Mouse (Mus musculus) limb, embryonic 13.5 days (tissue): ENCODE results near the gene Tasp1. TPM values are rescaled to one million over a fixed set of nuclear protein-coding genes. Genes with fewer than 3 reads are reported as not detected.
"Not testable (repeated sequence)": the region's sequence is repeated elsewhere in the genome, so short reads cannot be mapped to it uniquely, and the experiment has no call there.

Experiments
- ATAC-seq: fragments of 200-750 bp; cut with Nextera tagmentation; 2 replicates; pipeline ENCODE4 v1.8.0; 2017; ENCODE audit warnings: low read depth, moderate number of reproducible peaks, moderate TSS enrichment; ENCODE audit not compliant: low FRiP score
- H3K27ac ChIP-seq: fragments of 300-500 bp; sonication (generic); 2 replicates; pipeline ENCODE4 v1.5.1; 2015; ENCODE audit warnings: inconsistent platforms, mild to moderate bottlenecking, moderate library complexity
- H3K27me3 ChIP-seq: fragments of 300-500 bp; sonication (generic); 2 replicates; pipeline ENCODE4 v1.6.1; 2015; ENCODE audit warnings: mild to moderate bottlenecking, inconsistent platforms
- H3K36me3 ChIP-seq: fragments of 300-500 bp; sonication (generic); 2 replicates; pipeline ENCODE4 v1.6.1; 2015; ENCODE audit warnings: inconsistent platforms, mild to moderate bottlenecking, moderate library complexity
- H3K4me1 ChIP-seq: fragments of 300-500 bp; sonication (generic); 2 replicates; pipeline ENCODE4 v1.6.1; 2015; ENCODE audit warnings: inconsistent platforms
- H3K4me2 ChIP-seq: fragments of 300-500 bp; sonication (generic); replicated peaks from 2 replicates; pipeline ENCODE4 v1.6.1; 2015; ENCODE audit warnings: inconsistent platforms, mild to moderate bottlenecking, moderate library complexity
- H3K4me3 ChIP-seq: fragments of 300-500 bp; sonication (generic); 2 replicates; pipeline ENCODE4 v1.5.1; 2015; ENCODE audit warnings: moderate library complexity, mild to moderate bottlenecking, inconsistent platforms
- H3K9ac ChIP-seq: fragments of 300-500 bp; sonication (generic); 2 replicates; pipeline ENCODE4 v1.6.1; 2015; ENCODE audit warnings: mild to moderate bottlenecking, inconsistent platforms
- H3K9me3 ChIP-seq: fragments of 300-500 bp; sonication (generic); 2 replicates; pipeline ENCODE4 v1.6.1; 2016; ENCODE audit warnings: inconsistent platforms
- WGBS: fragments of 180-500 bp; shearing (Covaris S2); methylation state at CpG from one replicate; pipeline ENCODE4 v1.1.7; 2015; 5-methylcytosine and 5-hydroxymethylcytosine counted together
- polyA plus RNA-seq: library from polyadenylated mRNA; unstranded; fragments of >200 nt; fragmentation: Nextera tagmentation; extraction: Ambion mirVana; gene quantifications from 2 replicates; pipeline ENCODE4 v1.2.1, GENCODE M21; 2015

The Tasp1 gene
- polyA plus RNA-seq, 1 experiment from 2014 or later, result 21.6 TPM

DNA sequence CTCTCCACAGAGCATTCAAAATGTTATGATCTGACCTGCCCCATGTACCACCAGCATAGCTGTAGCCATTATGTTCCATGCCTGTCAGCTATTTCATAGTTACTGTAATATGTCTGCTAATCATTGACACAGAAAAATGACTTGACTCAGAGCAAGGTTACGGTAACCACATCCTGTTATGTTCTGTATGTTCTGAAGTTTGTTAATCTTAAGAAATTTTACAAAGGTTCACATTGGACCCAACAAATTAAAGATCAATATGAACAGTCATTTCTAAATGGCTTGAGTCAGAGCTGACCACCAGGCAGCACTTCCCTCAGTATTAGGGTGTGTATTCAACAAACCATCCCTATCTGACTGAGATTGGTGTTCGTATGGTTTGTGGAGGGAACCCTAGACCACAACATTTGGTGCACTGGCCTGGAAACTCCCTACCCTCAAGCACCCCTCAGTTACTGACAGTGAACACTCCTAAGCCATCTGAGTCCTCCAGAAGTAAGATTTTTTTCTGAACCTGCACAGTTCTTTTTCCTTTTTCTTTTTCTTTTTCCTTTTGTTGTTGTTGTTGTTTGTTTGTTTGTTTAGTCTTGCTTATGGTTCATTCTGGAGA lies 24.0 kb downstream of the Tasp1 start:
- no peaks in the 10 kb centered on the region for H3K27me3 ChIP-seq
- no peak overlapping the region for H3K9ac ChIP-seq
- ATAC-seq, result no peak
- H3K4me3 ChIP-seq, result no peak overlapping the region
- peaks cover 33% of the 10 kb centered on the region for H3K36me3 ChIP-seq
- no peak overlapping the region for H3K27ac ChIP-seq
- 86% methylated on average over 2 of the region's 2 CpGs for WGBS
- H3K4me2 ChIP-seq, result no peak overlapping the region
- no peaks in the 10 kb centered on the region for H3K4me1 ChIP-seq
- H3K9me3 ChIP-seq, result no peaks in the 10 kb centered on the region

DNA sequence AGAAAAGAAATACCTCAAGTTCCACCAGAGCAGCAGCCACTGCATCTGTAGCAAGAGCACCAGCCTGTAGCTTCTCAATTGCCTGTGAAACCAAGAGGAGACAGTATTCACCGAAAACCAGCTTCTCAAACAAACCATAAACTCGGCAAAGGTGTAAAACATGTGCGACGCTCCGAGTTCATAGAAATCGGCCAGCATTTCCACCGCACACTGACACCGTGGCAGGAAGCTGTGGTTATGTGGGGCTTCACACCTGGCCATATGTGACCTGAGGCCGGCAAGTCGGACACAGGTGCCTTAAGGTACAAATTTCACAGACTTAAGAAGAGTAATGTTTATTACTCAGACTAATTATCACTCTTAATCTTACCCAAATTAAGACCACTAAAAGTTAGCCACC lies 24.5 kb downstream of the Tasp1 start:
- Histone ChIP-seq H3K9me3 (no peaks in the 10 kb centered on the region), H3K4me3 (no peak overlapping the region), H3K4me2 (no peak overlapping the region), H3K9ac (no peak overlapping the region), H3K4me1 (no peaks in the 10 kb centered on the region), H3K27ac (no peak overlapping the region), H3K36me3 (peaks cover 28% of the 10 kb centered on the region), H3K27me3 (no peaks in the 10 kb centered on the region)
- 66% methylated on average over 10 of the region's 10 CpGs for WGBS
- ATAC-seq, result no peak

DNA sequence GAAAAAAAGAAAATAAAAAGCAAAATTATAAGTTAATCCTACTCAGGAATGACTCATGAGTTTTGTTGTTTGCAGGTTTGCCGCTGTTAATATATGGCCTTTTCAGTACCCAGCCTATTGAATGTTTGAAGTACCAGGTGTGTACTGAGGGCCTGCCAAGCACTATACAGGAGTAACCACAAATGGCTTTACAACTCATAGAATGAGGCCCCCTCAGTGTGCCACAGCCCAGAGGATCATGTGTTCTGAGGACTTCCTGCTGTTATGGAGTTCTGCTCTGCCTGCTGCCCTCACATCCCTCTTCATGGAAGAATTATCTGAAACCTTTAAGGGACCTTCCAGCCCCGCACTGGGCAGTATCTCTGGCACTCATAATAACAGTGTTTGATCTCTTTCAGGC lies 29.1 kb downstream of the Tasp1 start:
- H3K27me3 ChIP-seq, result no peaks in the 10 kb centered on the region
- ATAC-seq, result no peak
- peaks cover 14% of the 10 kb centered on the region for H3K36me3 ChIP-seq
- H3K9ac ChIP-seq, result no peak overlapping the region
- 86% methylated on average over 2 of the region's 2 CpGs for WGBS
- no peak overlapping the region for H3K4me3 ChIP-seq
- H3K4me2 ChIP-seq, result no peak overlapping the region
- H3K27ac ChIP-seq, result no peak overlapping the region
- H3K9me3 ChIP-seq, result no peaks in the 10 kb centered on the region
- H3K4me1 ChIP-seq, result no peaks in the 10 kb centered on the region

DNA sequence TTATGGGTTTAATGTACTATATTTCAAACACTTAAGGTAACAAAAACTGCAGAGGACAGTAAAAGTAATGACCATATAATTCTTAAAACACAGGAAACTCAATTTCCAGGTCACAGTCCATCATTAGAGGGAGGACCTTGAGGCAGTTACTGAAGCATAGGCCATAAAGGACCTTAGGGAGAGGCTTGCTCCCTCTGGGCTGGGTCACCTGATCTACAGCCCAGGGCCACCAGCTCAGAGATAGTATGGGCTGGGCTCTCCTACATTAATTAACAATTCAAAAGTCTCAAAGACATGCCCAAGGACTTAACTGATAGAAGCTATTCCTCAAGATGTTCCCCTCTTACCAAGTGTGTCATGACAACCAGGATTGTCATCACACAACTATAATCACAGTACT lies 29.8 kb downstream of the Tasp1 start:
- Histone ChIP-seq H3K4me2 (no peak overlapping the region), H3K9ac (no peak overlapping the region), H3K36me3 (peaks cover 14% of the 10 kb centered on the region), H3K9me3 (no peaks in the 10 kb centered on the region), H3K27ac (no peak overlapping the region), H3K4me3 (no peak overlapping the region), H3K27me3 (no peaks in the 10 kb centered on the region), H3K4me1 (no peaks in the 10 kb centered on the region)
- ATAC-seq, result no peak

DNA sequence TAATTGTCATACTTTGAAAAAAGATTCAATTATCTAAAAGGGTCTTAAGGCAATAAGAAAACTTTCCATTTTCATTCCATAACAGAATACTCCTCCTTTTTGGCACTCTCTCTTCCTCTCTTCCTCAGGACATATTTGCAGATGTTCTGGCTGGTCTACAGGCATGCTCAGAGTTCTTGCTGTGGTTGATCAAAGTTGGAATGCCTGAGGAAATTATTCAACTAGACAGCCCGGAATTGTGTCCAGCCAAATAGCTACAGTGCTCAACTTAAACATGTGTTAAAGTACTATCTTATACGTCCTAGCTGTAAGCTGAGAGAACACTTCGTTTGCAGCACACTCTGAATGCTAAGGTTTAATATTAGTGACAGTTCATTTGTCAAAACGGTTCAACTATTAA lies 41.7 kb downstream of the Tasp1 start:
- H3K4me2 ChIP-seq, result no peak overlapping the region
- no peaks in the 10 kb centered on the region for H3K27me3 ChIP-seq
- 50% methylated on average over 4 of the region's 4 CpGs for WGBS
- H3K4me1 ChIP-seq, result no peaks in the 10 kb centered on the region
- peaks cover 25% of the 10 kb centered on the region for H3K36me3 ChIP-seq
- no peak overlapping the region for H3K9ac ChIP-seq
- H3K9me3 ChIP-seq, result no peaks in the 10 kb centered on the region
- no peak for ATAC-seq
- no peak overlapping the region for H3K27ac ChIP-seq
- no peak overlapping the region for H3K4me3 ChIP-seq

DNA sequence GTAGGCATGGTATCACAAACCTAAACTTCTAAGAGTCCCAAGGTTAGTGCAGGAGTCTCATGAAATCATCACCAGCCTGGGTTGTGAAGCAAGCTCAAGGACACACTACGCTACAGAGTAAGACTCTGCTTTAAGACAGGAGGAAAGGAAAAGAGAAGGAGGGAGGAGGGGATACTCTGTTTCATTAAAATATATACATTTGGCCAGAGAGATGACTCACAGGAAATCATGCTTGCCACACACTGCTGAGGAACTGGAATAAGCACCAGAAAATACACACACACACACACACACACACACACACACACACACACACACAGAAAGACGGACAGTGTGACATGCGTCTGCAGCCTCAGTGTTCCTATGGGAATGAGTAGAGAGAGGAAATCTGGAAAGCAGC lies 59.2 kb downstream of the Tasp1 start:
- ATAC-seq, result no peak
- 93% methylated on average over 3 of the region's 3 CpGs for WGBS
- Histone ChIP-seq H3K27me3 (no peaks in the 10 kb centered on the region), H3K9me3 (no peaks in the 10 kb centered on the region), H3K4me3 (no peak overlapping the region), H3K27ac (no peak overlapping the region), H3K4me2 (no peak overlapping the region), H3K36me3 (peaks cover 7% of the 10 kb centered on the region), H3K4me1 (no peaks in the 10 kb centered on the region), H3K9ac (no peak overlapping the region)

DNA sequence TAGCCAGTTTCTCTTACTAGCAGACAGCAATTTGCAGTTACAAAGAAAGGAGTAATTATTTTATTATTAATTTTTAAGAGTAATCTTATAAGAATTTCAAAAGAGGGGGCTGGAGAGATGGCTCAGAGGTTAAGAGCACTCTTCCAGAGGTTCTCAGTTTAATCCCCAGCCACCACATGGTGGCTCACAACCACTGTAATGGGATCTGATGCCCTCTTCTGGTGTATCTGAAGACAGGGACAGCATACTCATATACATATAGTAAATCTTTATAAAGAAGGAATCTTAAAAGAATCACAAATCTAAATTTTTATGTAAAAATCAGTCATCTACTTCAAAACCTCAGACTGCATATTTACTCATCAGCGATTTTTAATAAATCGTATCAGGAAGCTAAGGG lies 68.4 kb downstream of the Tasp1 start:
- no peak for ATAC-seq
- H3K27me3 ChIP-seq, result no peaks in the 10 kb centered on the region
- H3K4me2 ChIP-seq, result no peak overlapping the region
- peaks cover 14% of the 10 kb centered on the region for H3K36me3 ChIP-seq
- WGBS, result 99% methylated on average over 2 of the region's 2 CpGs
- no peak overlapping the region for H3K27ac ChIP-seq
- no peak overlapping the region for H3K4me3 ChIP-seq
- H3K9me3 ChIP-seq, result no peaks in the 10 kb centered on the region
- no peak overlapping the region for H3K9ac ChIP-seq
- H3K4me1 ChIP-seq, result no peaks in the 10 kb centered on the region

DNA sequence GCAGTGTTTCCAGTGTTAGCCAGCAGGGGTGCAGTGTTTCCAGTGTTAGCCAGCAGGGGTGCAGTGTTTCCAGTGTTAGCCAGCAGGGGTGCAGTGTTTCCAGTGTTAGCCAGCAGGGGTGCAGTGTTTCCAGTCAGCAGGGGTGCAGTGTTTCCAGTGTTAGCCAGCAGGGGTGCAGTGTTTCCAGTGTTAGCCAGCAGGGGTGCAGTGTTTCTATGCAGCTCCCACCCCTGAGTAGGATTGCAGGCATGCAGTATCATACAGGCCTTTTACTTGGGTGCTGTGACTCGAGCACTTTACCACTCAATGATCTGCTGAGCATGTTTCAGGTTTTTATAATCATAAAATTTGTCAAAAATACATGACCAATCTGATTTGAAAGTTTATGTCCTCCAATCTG lies 76.7 kb downstream of the Tasp1 start:
- 94% methylated on average over 1 of the region's 1 CpGs for WGBS
- not testable (repeated sequence) for H3K4me2 ChIP-seq, H3K4me3 ChIP-seq, H3K27me3 ChIP-seq, ATAC-seq, H3K27ac ChIP-seq, H3K4me1 ChIP-seq, H3K9ac ChIP-seq, H3K9me3 ChIP-seq
- peaks cover 16% of the 10 kb centered on the region for H3K36me3 ChIP-seq

DNA sequence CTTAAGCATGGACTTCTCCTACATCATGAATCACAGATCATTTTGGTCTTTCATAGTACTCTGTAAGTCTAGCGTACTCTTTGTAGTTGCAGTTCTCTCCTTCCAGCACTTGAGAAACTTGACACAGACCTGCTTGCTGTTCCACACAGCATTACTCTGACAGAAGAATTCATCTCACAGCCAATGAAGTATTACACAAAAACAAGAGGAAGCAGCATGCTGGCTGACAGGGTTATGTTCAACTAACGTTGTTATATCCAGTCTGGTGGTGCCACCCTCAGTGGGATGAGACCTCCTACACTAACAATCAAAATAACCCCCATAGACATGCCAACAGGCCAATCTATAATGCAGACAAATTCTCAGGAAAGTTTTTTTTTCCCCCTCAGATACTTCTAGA lies 99.2 kb downstream of the Tasp1 start:
- no peaks in the 10 kb centered on the region for H3K36me3 ChIP-seq
- no peak overlapping the region for H3K4me2 ChIP-seq
- 78% methylated on average over 2 of the region's 2 CpGs for WGBS
- no peaks in the 10 kb centered on the region for H3K9me3 ChIP-seq
- no peak overlapping the region for H3K27ac ChIP-seq
- peaks cover 5% of the 10 kb centered on the region; the same call in 1 of the 2 replicates for H3K4me1 ChIP-seq
- H3K27me3 ChIP-seq, result no peaks in the 10 kb centered on the region
- no peak for ATAC-seq
- no peak overlapping the region for H3K4me3 ChIP-seq
- no peak overlapping the region for H3K9ac ChIP-seq

DNA sequence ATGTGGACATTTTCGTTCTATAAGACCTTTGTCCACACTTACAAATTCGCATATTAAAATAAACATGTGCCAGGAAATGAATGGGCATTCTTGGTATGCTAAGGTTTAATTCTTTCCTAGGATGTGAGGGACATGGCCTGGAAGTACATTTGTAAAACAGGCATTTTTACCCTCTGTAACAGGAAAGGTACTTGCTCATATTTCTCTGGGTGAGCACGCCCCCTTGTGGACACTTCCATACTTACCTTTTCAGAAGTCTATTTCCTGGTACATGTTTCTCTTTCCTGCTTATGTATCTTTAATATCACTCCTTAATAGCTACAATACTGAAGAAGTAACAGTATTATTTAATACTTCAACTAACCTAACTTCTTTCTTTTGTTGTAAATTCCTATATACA lies 100.3 kb downstream of the Tasp1 start:
- ATAC-seq, result no peak
- no peak overlapping the region for H3K9ac ChIP-seq
- H3K27ac ChIP-seq, result no peak overlapping the region
- WGBS, result 53% methylated on average over 3 of the region's 3 CpGs
- H3K27me3 ChIP-seq, result no peaks in the 10 kb centered on the region
- H3K36me3 ChIP-seq, result no peaks in the 10 kb centered on the region
- H3K4me3 ChIP-seq, result no peak overlapping the region
- H3K4me2 ChIP-seq, result no peak overlapping the region
- H3K9me3 ChIP-seq, result no peaks in the 10 kb centered on the region
- peaks cover 5% of the 10 kb centered on the region; the same call in 1 of the 2 replicates for H3K4me1 ChIP-seq

DNA sequence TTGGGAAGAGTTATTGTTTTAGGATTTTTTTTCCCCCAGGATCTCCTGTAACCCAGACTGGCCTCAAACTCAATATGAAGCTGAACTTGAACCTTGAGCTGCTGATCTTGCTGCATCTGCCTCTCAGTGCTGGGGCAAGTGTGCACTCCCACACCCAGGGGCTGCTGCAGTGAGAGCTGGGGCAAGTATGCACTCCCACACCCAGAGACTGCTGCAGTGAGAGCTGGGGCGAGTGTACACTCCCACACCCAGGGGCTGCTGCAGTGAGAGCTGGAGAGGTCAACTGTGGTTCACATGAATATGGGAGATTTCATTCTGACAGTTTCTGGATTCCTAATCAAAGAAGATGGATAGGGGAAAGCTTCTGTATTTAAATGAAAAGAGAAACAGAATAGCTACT lies 117.8 kb downstream of the Tasp1 start:
- Histone ChIP-seq H3K4me1 (no peaks in the 10 kb centered on the region), H3K9me3 (no peaks in the 10 kb centered on the region), H3K27ac (no peak overlapping the region), H3K4me2 (no peak overlapping the region), H3K27me3 (no peaks in the 10 kb centered on the region), H3K36me3 (peaks cover 8% of the 10 kb centered on the region), H3K4me3 (no peak overlapping the region), H3K9ac (no peak overlapping the region)
- no peak for ATAC-seq
- WGBS, result 65% methylated on average over 1 of the region's 1 CpGs

DNA sequence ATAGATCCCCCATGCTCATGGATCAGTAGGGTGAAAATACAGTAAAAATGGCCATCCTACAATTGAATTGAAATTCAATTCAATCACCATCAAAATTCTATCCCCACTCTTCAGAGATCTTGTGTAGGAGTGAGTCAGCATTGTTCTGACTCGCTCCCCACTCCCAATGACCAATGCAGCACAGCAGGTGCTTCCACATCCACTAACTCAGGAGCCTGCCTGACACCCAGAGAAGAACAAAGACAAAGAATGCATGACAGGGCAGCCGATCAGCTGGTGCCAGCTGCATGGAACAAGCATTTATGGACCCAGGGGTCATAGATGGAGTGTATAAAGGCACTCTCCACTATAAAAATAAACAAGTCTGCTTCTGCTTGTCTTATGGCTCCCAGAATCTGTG lies 129.0 kb downstream of the Tasp1 start:
- H3K4me2 ChIP-seq, result no peak overlapping the region
- no peaks in the 10 kb centered on the region for H3K27me3 ChIP-seq
- no peak overlapping the region for H3K27ac ChIP-seq
- no peak for ATAC-seq
- H3K9ac ChIP-seq, result no peak overlapping the region
- 78% methylated on average over 2 of the region's 2 CpGs for WGBS
- H3K4me3 ChIP-seq, result no peak overlapping the region
- no peaks in the 10 kb centered on the region for H3K9me3 ChIP-seq
- H3K4me1 ChIP-seq, result peaks cover 21% of the 10 kb centered on the region
- H3K36me3 ChIP-seq, result peaks cover 12% of the 10 kb centered on the region

DNA sequence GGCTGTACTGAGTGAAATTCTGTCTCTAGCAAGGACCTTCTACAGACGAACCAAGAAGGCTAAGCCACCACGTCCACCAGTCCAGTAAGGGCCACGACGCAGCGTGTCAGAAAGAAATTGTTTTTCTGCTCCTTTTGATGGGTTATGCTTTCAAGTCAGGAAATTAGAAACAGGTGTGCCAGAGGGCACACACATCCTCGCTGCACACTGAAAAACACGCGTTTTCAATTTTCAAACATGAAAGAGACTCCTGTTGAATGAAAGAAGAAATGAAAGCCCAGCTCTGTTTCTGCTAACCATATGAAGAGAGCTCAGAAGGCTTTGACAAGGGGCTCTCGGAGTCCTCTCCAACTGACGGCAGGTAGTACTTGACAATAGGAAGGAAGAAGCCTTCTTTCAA lies 132.0 kb downstream of the Tasp1 start:
- Histone ChIP-seq H3K4me1 (peaks cover 26% of the 10 kb centered on the region), H3K9ac (no peak overlapping the region), H3K36me3 (no peaks in the 10 kb centered on the region), H3K4me2 (peak overlapping the region; percentile 39), H3K27ac (peak overlapping the region; percentile 68), H3K9me3 (no peaks in the 10 kb centered on the region), H3K27me3 (no peaks in the 10 kb centered on the region), H3K4me3 (no peak overlapping the region)
- 12% methylated on average over 10 of the region's 10 CpGs for WGBS
- ATAC-seq, result peak; percentile 81
